Mouse (Mus musculus) heart, postnatal 25 days (tissue): Measurements from ENCODE around the gene Erc2. TPM values are rescaled to one million over a fixed set of nuclear protein-coding genes. Genes with fewer than 3 reads are reported as not detected.

Source experiments
- DNase-seq: peaks from one replicate; pipeline ENCODE4 v3.0.0; 2022; ENCODE audit warnings: low spot score
- intact Hi-C: fragments of 180-260 bp; cut with DNase I; formaldehyde crosslinking; loops from one replicate; pipeline ENCODE4 v1.15.1; 2025
- total RNA-seq, 2 experiments: library from RNA; stranded (reverse); gene quantifications; 2 replicates each; pipeline ENCODE4 v1.2.3; 2021

Gene Erc2
- total RNA-seq, 2 experiments from 2014 or later, result 0.68 to 0.98 TPM

DNA sequence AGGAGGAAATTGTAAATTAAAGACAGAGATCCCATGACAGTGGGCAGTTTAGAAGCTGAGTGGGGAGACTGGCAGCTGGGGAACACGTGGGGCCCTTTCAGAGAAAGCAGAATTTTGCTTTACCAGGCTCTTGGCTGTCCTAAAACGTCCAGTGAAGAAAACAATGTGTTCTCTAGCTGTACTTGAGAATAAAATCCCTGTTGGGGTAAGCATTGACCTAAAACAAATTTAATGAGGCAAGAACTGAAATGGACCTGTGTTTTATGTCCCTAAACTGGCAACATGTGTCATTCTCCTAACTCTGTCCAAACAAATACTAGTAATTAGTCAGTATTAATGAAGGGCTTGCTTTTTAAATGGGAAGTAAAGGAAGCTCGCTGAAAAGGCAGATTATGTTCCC lies 617.9 kb downstream of the Erc2 start:
- no peak for DNase-seq
- intact Hi-C loops, result no loop called here

- no peak for DNase-seq
- intact Hi-C loops, result no loop called here
Measured at GRCm38 (mm10) chr14:28242743-28243142, 620.5 kb downstream of the Erc2 start.

GRCm38 (mm10) chr14:28243474-28243873 lies 621.2 kb downstream of the Erc2 start:
- intact Hi-C loops, result no loop called here
- DNase-seq, result no peak

DNA sequence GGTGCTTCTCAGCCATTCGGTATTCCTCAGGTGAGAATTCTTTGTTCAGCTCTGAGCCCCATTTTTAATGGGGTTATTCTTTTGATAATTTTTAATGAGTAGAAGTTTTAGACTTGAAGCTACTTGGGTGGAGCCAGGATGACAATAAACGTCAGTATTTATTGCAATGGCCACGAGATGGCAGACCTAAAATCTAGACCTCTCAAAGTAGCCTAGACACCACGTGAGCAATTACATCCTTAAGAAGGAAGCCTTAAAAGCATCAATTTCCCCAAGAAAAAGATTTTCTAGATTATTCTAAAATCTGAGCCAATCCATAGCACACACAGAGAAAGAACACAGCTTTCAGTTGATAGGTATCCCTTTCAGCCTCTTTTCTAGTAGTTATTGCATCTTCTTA lies 640.5 kb downstream of the Erc2 start:
- intact Hi-C loops, result loop anchor here (5.0 kb wide), 1 partner anchor 245 kb away; no protein-coding TSS in a partner anchor
- DNase-seq, result no peak

- intact Hi-C loops, result no loop called here
- no peak for DNase-seq
Measured at GRCm38 (mm10) chr14:28267367-28267766, 645.1 kb downstream of the Erc2 start.

DNA sequence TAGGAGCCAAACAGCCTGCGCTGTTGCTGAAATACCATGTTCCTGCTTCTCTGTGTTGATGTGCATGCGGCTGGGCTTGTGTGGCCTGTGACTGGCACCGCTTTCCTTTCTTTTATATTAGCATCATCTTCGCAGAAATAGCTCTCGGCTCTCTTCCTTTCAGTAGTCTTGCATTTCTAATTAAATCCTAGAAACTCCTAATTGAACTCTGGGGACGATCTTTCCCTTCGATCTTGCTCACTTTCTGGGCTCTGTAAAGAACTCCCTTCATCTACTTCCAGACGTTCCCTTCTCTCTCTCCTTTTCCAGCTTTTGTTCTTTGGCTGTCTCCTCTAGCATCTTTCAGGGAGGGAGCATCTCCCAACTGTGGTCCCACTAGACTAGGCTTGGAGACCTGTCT lies 649.6 kb downstream of the Erc2 start:
- intact Hi-C loops, result no loop called here
- no peak for DNase-seq

GRCm38 (mm10) chr14:28273669-28274068 lies 651.4 kb downstream of the Erc2 start:
- intact Hi-C loops, result no loop called here
- no peak for DNase-seq

GRCm38 (mm10) chr14:28274826-28275225 lies 652.6 kb downstream of the Erc2 start:
- DNase-seq, result no peak
- intact Hi-C loops, result no loop called here

GRCm38 (mm10) chr14:28278951-28279350 lies 656.7 kb downstream of the Erc2 start:
- intact Hi-C loops, result no loop called here
- DNase-seq, result no peak

DNA sequence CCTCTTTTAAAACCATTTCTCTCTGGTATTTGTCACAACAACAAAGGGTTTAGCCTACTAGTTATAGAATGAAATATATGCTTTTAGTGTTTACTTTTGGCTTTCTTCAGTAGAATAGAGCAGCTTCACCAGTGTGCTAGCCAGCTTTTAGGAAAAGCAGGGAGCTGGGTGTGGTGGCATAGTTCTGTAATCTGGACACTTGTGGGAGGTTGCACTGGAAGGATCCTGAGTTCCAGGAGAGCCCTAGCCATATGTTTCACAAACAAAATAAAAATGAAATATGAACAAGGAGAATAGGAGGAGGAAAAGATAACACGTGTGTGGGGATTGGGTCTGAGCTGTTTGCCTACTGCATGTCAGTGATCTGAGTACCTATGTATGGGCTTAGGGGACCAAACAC lies 658.1 kb downstream of the Erc2 start:
- intact Hi-C loops, result no loop called here
- DNase-seq, result no peak

DNA sequence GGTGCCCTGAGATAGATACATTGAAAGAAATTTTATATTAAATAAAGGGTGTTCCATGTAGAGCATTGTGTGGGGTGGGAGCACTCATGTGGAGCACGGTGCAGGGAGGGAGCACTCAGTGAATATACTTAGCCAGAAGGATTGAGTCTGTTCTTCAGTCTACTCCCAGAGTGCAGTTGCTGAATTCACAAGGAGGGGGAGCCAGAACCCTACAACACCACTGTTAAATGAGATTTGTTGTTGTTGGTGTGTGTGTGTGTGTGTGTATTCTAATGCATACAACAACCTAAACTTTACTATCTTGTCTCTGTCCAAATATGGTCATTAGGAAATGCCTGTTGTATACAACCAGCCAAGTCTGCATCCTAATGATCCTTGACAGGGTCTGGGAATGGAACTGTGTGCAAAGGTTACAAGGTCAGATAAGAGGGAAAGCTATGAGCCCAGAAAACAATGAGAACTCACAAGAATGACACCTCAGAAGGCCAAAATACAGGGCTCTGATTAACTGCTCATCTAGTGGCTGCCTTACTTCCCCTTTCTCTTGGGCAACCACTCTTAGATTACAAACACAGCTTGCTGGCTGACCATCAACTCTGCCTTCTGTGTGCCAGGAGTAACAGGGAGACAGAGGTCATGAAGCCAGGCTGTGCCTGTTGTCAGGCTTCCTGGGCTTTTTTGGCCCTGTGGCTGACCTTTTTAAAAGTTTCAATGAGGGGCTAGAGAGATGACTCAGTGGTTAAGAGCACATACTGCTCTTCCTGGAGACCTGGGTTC lies 661.3 kb downstream of the Erc2 start:
- DNase-seq, result no peak
- intact Hi-C loops, result loop anchor here (2.0 kb wide), 1 partner anchor 225 kb away; no protein-coding TSS in a partner anchor

GRCm38 (mm10) chr14:28286511-28286910 lies 664.3 kb downstream of the Erc2 start:
- intact Hi-C loops, result no loop called here
- no peak for DNase-seq

DNA sequence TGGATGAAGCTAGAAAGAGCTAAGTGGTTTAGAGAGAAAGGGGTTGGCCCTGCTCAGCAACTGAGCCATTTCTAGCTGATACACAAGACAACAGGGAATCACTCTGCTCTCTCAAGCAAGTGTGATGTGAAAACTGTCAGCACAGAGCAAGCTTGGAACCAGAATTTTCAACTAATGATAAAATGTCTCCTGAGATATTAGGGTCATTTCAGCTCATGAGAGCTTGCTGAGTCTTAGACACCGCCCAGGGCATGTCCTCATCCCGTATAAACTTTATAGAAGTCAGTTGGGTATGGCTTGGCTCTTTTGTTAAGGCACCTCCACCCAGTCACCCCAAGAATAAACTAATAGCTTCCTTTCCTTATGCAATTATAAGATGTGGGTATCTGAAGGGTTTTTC lies 666.0 kb downstream of the Erc2 start:
- intact Hi-C loops, result no loop called here
- DNase-seq, result no peak

- no peak for DNase-seq
- intact Hi-C loops, result no loop called here
Measured at GRCm38 (mm10) chr14:28288926-28289325, 666.7 kb downstream of the Erc2 start.

GRCm38 (mm10) chr14:28293921-28294320 lies 671.7 kb downstream of the Erc2 start:
- intact Hi-C loops, result no loop called here
- DNase-seq, result no peak

- no peak for DNase-seq
- intact Hi-C loops, result no loop called here
Measured at GRCm38 (mm10) chr14:28295145-28295544, 672.9 kb downstream of the Erc2 start.

GRCm38 (mm10) chr14:28300095-28300494 lies 677.9 kb downstream of the Erc2 start:
- intact Hi-C loops, result no loop called here
- no peak for DNase-seq

GRCm38 (mm10) chr14:28301251-28301650 lies 679.0 kb downstream of the Erc2 start:
- DNase-seq, result no peak
- intact Hi-C loops, result no loop called here

- intact Hi-C loops, result no loop called here
- DNase-seq, result no peak
Measured at GRCm38 (mm10) chr14:28304131-28304530, 681.9 kb downstream of the Erc2 start.

DNA sequence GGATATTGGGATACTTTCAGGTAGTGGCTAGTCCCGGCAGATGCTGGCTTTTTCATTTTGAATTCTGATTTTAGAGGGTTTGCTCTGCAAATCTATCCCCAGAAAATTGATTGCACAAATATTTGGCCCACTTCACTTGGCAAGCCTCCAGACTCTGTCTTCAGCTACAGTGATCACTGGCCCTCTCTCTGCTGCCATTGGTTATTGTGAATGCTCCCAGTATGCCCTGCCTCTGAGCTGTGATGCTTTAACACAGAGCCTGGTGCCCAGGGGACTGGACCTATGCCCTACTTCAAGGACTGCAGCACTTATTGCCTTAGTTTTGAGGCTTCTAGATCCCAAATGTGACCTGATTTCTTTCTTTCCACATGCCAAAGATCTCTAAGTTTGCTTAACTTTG lies 686.4 kb downstream of the Erc2 start:
- intact Hi-C loops, result no loop called here
- DNase-seq, result no peak

DNA sequence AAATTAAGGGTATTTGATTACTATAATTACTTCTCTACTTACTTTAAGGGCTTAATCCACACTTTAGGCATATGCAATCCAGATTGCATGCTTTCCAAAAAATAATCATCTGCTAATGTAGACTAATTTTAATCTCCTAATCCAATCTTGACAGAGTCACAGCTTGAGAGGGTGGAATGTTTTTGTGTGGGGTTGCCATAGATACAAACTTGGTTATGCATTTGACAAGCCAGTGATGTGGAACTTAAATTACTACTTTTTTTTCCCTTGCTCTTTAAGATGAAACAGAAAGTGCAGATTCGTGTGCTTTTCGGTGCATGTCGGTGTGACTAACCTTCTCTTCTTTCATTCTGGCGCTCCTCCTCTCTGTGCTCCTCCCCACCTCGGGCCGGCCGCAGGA lies 694.6 kb downstream of the Erc2 start:
- DNase-seq, result no peak
- intact Hi-C loops, result no loop called here

DNA sequence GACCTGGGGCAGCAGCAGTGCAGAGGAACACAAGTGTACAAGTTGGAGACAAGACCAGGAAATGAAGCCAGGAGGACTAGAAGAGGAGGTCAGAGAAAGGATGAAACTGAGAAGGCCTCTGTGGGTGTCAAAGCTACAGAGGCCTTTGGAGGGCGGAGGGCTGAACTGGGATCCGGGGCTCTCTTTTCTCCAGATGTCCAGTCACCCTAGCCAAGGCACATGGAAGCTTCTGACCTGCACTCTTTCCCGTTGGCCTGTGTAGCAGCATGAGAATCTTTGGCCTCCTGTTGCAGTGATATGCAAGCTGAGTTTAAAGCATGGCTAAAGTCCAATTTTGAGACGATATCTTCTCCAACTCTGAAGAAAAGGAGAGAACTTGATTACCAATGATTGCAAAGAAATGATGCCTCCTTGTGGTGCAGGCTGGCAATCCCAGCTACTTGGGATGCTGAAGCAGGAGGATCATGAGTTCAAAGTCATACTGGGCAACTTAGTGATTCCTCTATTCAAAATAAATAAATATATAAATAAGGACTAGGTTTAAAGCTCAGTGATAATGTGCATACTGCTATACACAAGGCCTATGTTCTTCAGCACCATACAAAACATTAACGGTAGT lies 699.8 kb downstream of the Erc2 start:
- intact Hi-C loops, result no loop called here
- DNase-seq, result peak; percentile 21
